Mouse (Mus musculus): ENCODE data around the gene G0s2.

DNA sequence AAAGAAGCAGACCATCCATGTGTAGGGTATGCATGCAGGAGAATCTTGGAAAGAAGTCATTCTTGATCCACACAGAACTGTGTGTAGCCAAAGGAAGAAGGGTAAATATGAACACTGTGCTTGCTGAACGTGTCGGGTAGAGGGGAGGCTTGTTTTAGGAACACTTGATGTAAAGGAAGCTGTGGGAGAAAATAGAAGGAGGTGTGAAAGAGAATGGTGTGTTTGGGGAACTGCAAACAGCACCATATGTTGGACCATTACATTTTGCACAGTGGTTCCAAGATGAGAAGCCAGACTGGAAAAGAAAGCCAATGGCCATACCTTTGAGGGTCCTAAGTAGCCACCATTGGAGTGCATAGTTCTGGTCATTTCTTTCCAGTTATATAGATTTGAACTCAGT, 23.0 kb downstream of the G0s2 start:
- TF ChIP-seq EP300 (optimal IDR thresholded peaks at IDR 0.05) (no peak), CTCF (IDR thresholded peaks at IDR 0.05; ENCODE audit: low read depth) (no peak)
